Mouse (Mus musculus) brain, embryonic 18.5 days (tissue): ENCODE data around the gene Eif6.
"Not testable (repeated sequence)": the region's sequence is repeated elsewhere in the genome, so short reads cannot be mapped to it uniquely, and the experiment has no call there.

ENCODE experiments used
- DNase-seq: peaks from one replicate; pipeline ENCODE4 v3.0.0-alpha.2; 2012; ENCODE audit warnings: low read depth, low spot score

Eif6 gene

GRCm38 (mm10) chr2:155826630-155827424, at the start of gene Eif6:
Eif6 (minus strand) TSS chr2:155826925.
- peak; percentile 89 for DNase-seq

GRCm38 (mm10) chr2:155873636-155874035, 46.9 kb upstream of the Eif6 start:
- DNase-seq = no peak

GRCm38 (mm10) chr2:155872930-155873507, 46.3 kb upstream of the Eif6 start:
- DNase-seq = no peak

GRCm38 (mm10) chr2:155872486-155872885, 45.8 kb upstream of the Eif6 start:
- DNase-seq = no peak

- DNase-seq = no peak
These were observed 43.0 kb upstream of the Eif6 start for GRCm38 (mm10) chr2:155869772-155870171.

- no peak for DNase-seq
These were observed 41.6 kb upstream of the Eif6 start for GRCm38 (mm10) chr2:155868320-155868719.

- DNase-seq = no peak
These were observed 36.7 kb upstream of the Eif6 start for GRCm38 (mm10) chr2:155863301-155863867.

- peak; percentile 42 for DNase-seq
These were observed 36.0 kb upstream of the Eif6 start for GRCm38 (mm10) chr2:155862573-155863300.

GRCm38 (mm10) chr2:155861581-155861980, 34.9 kb upstream of the Eif6 start:
- no peak for DNase-seq

- no peak for DNase-seq
These were observed 33.4 kb upstream of the Eif6 start for GRCm38 (mm10) chr2:155860102-155860501.

GRCm38 (mm10) chr2:155852536-155852935, 25.8 kb upstream of the Eif6 start:
- no peak for DNase-seq

GRCm38 (mm10) chr2:155850120-155850519, 23.4 kb upstream of the Eif6 start:
- DNase-seq = no peak

GRCm38 (mm10) chr2:155849464-155849863, 22.7 kb upstream of the Eif6 start:
- DNase-seq = no peak

- DNase-seq = no peak
These were observed 21.6 kb upstream of the Eif6 start for GRCm38 (mm10) chr2:155848291-155848690.

- DNase-seq = no peak
These were observed 20.2 kb upstream of the Eif6 start for GRCm38 (mm10) chr2:155846930-155847329.

- DNase-seq = no peak
These were observed 12.2 kb upstream of the Eif6 start for GRCm38 (mm10) chr2:155838961-155839360.

- no peak for DNase-seq
These were observed 11.2 kb upstream of the Eif6 start for GRCm38 (mm10) chr2:155837961-155838360.

- no peak for DNase-seq
These were observed 8.0 kb upstream of the Eif6 start, which contains the start of gene Fam83c for GRCm38 (mm10) chr2:155834732-155835131. Fam83c (minus strand) TSS chr2:155834854.

GRCm38 (mm10) chr2:155832087-155832486, 5.4 kb upstream of the Eif6 start:
- DNase-seq = not testable (repeated sequence)

- no peak for DNase-seq
These were observed 4.6 kb upstream of the Eif6 start for GRCm38 (mm10) chr2:155831302-155831701.

GRCm38 (mm10) chr2:155830841-155831240, 4.1 kb upstream of the Eif6 start:
- no peak for DNase-seq
